Mouse (Mus musculus) erythroblast, embryonic 14.5 days (primary cell): Measurements from ENCODE around the gene Inafm2.

Source experiments
- GATA1 ChIP-seq: IDR thresholded peaks from 2 replicates; pipeline ENCODE4 v1.6.1; 2012; ENCODE audit warnings: low read length, inconsistent platforms, mixed read lengths
- TAL1 ChIP-seq: IDR thresholded peaks from 3 replicates; pipeline ENCODE4 v1.6.1; 2012; ENCODE audit warnings: low read length, inconsistent platforms, mixed read lengths

DNA sequence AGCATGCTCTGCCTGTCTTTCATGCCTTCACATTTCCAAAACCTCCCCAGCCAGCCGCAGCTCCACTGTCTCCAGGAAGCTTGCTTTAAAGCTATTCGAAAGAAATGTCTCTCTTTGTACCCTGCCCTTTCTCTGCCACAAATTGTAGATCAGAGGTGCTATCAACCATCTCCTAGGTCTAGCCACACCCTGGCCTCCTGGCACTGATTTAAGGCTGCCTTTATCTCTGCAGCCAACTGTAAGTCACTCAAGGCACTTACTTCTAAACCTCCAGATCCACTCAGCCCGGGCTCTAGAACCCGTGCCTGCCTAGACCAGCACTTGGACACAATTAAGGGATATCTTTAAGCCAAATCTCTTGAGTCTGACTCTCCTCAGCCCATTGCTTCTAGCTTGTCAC lies 32.9 kb downstream of the Inafm2 start:
- no peak for TF ChIP-seq GATA1
- no peak for TF ChIP-seq TAL1
